Mouse (Mus musculus): ENCODE data around the gene Thrb. TPM values are rescaled to one million over a fixed set of nuclear protein-coding genes. Genes with fewer than 3 reads are reported as not detected.
A peak's percentile ranks its signal among the peaks of the same experiment; 100 is the strongest.

Thrb gene
- polyA plus RNA-seq, 2 experiments, result 1.3 to 3.9 TPM

- Histone ChIP-seq H3K4me2 (replicated peaks; ENCODE audit: low read depth, low read length, severe bottlenecking) (no peak overlapping the region), H3K4me1 (ENCODE audit: control insufficient read depth, insufficient read depth, low read length) (no peaks in the 10 kb centered on the region), H3K27me3 (ENCODE audit: control insufficient read depth, insufficient read depth, low read length) (no peaks in the 10 kb centered on the region), H3K27ac (replicated peaks; ENCODE audit: low read depth, low read length) (no peak overlapping the region), H3K9me3 (ENCODE audit: control insufficient read depth, low read length) (no peaks in the 10 kb centered on the region), H3K36me3 (ENCODE audit: control insufficient read depth, insufficient read depth, low read length) (no peaks in the 10 kb centered on the region), H3K4me3 (replicated peaks; ENCODE audit: low read length) (no peak overlapping the region), H3K9ac (ENCODE audit: low read depth, low read length, severe bottlenecking) (no peak overlapping the region)
- 68% methylated on average over 2 of the region's 2 CpGs for WGBS
- TF ChIP-seq POLR2A (IDR thresholded peaks at IDR 0.05; ENCODE audit: borderline replicate concordance, extremely low read depth, insufficient read depth, insufficient read length), result no peak
- no peak for ATAC-seq (ENCODE audit: low FRiP score, low read depth)
- no peak for DNase-seq (ENCODE audit: low spot score)
Observed at GRCm38 (mm10) chr14:17954038-17954437, 294.0 kb downstream of the Thrb start.

DNA sequence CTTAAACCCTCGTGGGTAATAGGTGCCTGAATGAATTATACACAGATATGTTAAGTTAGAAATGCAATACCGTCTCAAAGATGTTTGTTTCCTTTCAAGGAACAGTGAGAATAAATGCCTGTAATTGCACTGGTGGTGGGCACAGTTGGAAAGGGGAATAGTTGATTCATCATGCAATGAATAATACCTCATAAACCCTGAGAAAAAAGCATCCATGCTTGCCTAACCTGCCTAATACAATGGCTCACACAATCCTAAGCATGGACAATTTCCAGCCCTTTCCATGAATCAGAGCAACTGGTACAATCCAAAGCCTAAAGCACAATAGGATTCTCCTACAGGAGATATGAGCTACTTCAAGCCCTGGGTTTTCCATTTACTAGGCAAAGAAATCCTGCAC is 299.8 kb downstream of the Thrb start:
- H3K9me3 ChIP-seq (ENCODE audit: control insufficient read depth, low read length), result no peaks in the 10 kb centered on the region
- H3K27ac ChIP-seq (replicated peaks; ENCODE audit: low read depth, low read length), result no peak overlapping the region
- H3K4me3 ChIP-seq (replicated peaks; ENCODE audit: low read length), result no peak overlapping the region
- 53% methylated on average over 2 of the region's 2 CpGs for WGBS
- H3K9ac ChIP-seq (ENCODE audit: low read depth, low read length, severe bottlenecking), result no peak overlapping the region
- no peaks in the 10 kb centered on the region for H3K4me1 ChIP-seq (ENCODE audit: control insufficient read depth, insufficient read depth, low read length)
- no peak for TF ChIP-seq POLR2A (IDR thresholded peaks at IDR 0.05; ENCODE audit: borderline replicate concordance, extremely low read depth, insufficient read depth, insufficient read length)
- no peaks in the 10 kb centered on the region for H3K27me3 ChIP-seq (ENCODE audit: control insufficient read depth, insufficient read depth, low read length)
- H3K36me3 ChIP-seq (ENCODE audit: control insufficient read depth, insufficient read depth, low read length), result no peaks in the 10 kb centered on the region
- DNase-seq (ENCODE audit: low spot score), result no peak
- ATAC-seq (ENCODE audit: low FRiP score, low read depth), result no peak
- no peak overlapping the region for H3K4me2 ChIP-seq (replicated peaks; ENCODE audit: low read depth, low read length, severe bottlenecking)

DNA sequence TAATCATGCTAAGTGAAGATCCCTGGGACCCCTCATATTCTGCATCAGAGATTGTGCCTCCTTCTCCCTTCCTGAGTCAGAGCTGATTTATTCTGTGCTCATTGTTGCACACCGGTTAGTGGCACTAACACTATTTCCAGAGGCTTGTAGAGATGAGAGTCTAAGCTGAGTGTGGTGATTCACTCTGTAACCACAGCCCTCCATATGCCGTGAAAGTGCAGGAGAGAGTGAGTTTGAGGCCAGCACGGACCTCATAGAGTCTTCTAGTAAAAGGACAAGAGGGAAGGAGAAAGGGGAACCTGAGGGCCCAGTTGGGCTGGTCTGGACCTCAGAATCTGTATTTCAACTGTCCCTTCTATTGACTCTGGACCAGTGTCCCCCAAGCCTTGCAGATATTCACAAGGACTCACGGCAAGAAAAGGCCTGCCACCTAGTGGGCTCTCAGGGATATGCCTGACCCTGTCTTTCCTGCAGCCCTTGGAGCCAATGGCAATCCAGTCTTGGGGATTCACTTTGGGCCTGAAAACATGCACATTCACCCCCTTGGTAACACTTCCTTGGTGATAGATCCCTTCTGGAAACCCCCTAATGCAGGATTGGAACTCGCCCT is 307.2 kb downstream of the Thrb start:
- Histone ChIP-seq H3K9ac (ENCODE audit: low read depth, low read length, severe bottlenecking) (no peak overlapping the region), H3K4me1 (ENCODE audit: control insufficient read depth, insufficient read depth, low read length) (no peaks in the 10 kb centered on the region), H3K27ac (replicated peaks; ENCODE audit: low read depth, low read length) (no peak overlapping the region), H3K4me3 (replicated peaks; ENCODE audit: low read length) (no peak overlapping the region), H3K9me3 (ENCODE audit: control insufficient read depth, low read length) (no peaks in the 10 kb centered on the region), H3K4me2 (replicated peaks; ENCODE audit: low read depth, low read length, severe bottlenecking) (no peak overlapping the region), H3K27me3 (ENCODE audit: control insufficient read depth, insufficient read depth, low read length) (no peaks in the 10 kb centered on the region), H3K36me3 (ENCODE audit: control insufficient read depth, insufficient read depth, low read length) (no peaks in the 10 kb centered on the region)
- no peak; the same call in 1 of the 2 replicates for ATAC-seq (ENCODE audit: low FRiP score, low read depth)
- 36% methylated on average over 5 of the region's 5 CpGs for WGBS
- TF ChIP-seq POLR2A (IDR thresholded peaks at IDR 0.05; ENCODE audit: borderline replicate concordance, extremely low read depth, insufficient read depth, insufficient read length), result no peak
- DNase-seq (ENCODE audit: low spot score), result peak; percentile 53

DNA sequence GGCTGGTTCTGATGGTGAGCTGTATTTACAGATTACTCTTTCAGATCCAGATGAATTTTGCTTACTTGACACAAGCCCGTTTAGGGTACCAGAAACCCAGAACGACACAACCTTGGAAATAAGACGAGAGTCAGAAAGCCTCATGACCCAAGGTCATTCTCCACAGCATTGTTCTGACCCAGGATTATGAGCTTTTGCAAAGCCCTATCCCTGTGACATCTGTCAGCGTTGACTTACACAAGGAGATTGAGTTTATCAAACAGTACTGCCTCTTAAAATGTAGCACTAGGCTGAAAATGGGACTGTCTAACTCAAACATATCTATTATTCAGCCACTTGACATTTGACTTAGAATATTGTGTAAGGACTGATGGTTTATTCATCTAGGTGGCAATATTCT is 312.1 kb downstream of the Thrb start:
- H3K4me1 ChIP-seq (ENCODE audit: control insufficient read depth, insufficient read depth, low read length), result no peaks in the 10 kb centered on the region
- H3K9me3 ChIP-seq (ENCODE audit: control insufficient read depth, low read length), result no peaks in the 10 kb centered on the region
- no peaks in the 10 kb centered on the region for H3K27me3 ChIP-seq (ENCODE audit: control insufficient read depth, insufficient read depth, low read length)
- no peak overlapping the region for H3K9ac ChIP-seq (ENCODE audit: low read depth, low read length, severe bottlenecking)
- no peaks in the 10 kb centered on the region for H3K36me3 ChIP-seq (ENCODE audit: control insufficient read depth, insufficient read depth, low read length)
- DNase-seq (ENCODE audit: low spot score) (no peak), ATAC-seq (ENCODE audit: low FRiP score, low read depth) (no peak)
- WGBS, result 85% methylated on average over 4 of the region's 4 CpGs
- no peak overlapping the region for H3K4me3 ChIP-seq (replicated peaks; ENCODE audit: low read length)
- H3K27ac ChIP-seq (replicated peaks; ENCODE audit: low read depth, low read length), result no peak overlapping the region
- H3K4me2 ChIP-seq (replicated peaks; ENCODE audit: low read depth, low read length, severe bottlenecking), result no peak overlapping the region
- no peak for TF ChIP-seq POLR2A (IDR thresholded peaks at IDR 0.05; ENCODE audit: borderline replicate concordance, extremely low read depth, insufficient read depth, insufficient read length)

DNA sequence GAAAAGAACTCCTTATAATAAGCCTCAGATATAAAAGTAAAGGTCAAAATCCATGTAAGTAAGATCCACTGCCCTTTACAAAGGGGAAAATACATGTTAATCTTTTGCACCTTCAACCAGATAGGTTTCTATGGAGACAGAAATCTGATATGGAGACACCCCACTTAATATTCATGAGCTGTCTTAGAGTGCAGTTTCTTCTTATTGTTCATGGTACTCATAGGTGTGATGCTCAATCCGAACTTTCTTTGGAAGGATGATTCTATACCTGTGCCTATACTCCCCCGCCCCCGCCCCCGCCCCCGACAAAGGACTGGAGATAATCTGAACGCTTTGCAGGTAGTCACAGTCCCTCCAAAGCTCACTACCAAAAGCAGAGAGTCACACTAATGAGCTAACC is 312.6 kb downstream of the Thrb start:
- no peak overlapping the region for H3K4me2 ChIP-seq (replicated peaks; ENCODE audit: low read depth, low read length, severe bottlenecking)
- 83% methylated on average over 6 of the region's 6 CpGs for WGBS

GRCm38 (mm10) chr14:17975786-17976185 is 315.7 kb downstream of the Thrb start:
- no peak for ATAC-seq (ENCODE audit: low FRiP score, low read depth)

More for the DNA sequence above, 312.6 kb downstream of the Thrb start:
- ATAC-seq (ENCODE audit: low FRiP score, low read depth), result no peak
- H3K27ac ChIP-seq (replicated peaks; ENCODE audit: low read depth, low read length), result no peak overlapping the region
- H3K9ac ChIP-seq (ENCODE audit: low read depth, low read length, severe bottlenecking), result no peak overlapping the region
- no peaks in the 10 kb centered on the region for H3K36me3 ChIP-seq (ENCODE audit: control insufficient read depth, insufficient read depth, low read length)
- DNase-seq (ENCODE audit: low spot score), result no peak
- H3K27me3 ChIP-seq (ENCODE audit: control insufficient read depth, insufficient read depth, low read length), result no peaks in the 10 kb centered on the region
- no peaks in the 10 kb centered on the region for H3K9me3 ChIP-seq (ENCODE audit: control insufficient read depth, low read length)
- TF ChIP-seq POLR2A (IDR thresholded peaks at IDR 0.05; ENCODE audit: borderline replicate concordance, extremely low read depth, insufficient read depth, insufficient read length), result no peak
- H3K4me3 ChIP-seq (replicated peaks; ENCODE audit: low read length), result no peak overlapping the region
- H3K4me1 ChIP-seq (ENCODE audit: control insufficient read depth, insufficient read depth, low read length), result no peaks in the 10 kb centered on the region

More at GRCm38 (mm10) chr14:17975786-17976185, 315.7 kb downstream of the Thrb start:
- H3K36me3 ChIP-seq (ENCODE audit: control insufficient read depth, insufficient read depth, low read length), result no peaks in the 10 kb centered on the region
- no peak overlapping the region for H3K27ac ChIP-seq (replicated peaks; ENCODE audit: low read depth, low read length)
- H3K9me3 ChIP-seq (ENCODE audit: control insufficient read depth, low read length), result no peaks in the 10 kb centered on the region
- H3K9ac ChIP-seq (ENCODE audit: low read depth, low read length, severe bottlenecking), result no peak overlapping the region
- WGBS, result 77% methylated on average over 1 of the region's 1 CpGs
- no peak overlapping the region for H3K4me3 ChIP-seq (replicated peaks; ENCODE audit: low read length)
- H3K4me1 ChIP-seq (ENCODE audit: control insufficient read depth, insufficient read depth, low read length), result no peaks in the 10 kb centered on the region
- DNase-seq (ENCODE audit: low spot score), result no peak
- no peaks in the 10 kb centered on the region for H3K27me3 ChIP-seq (ENCODE audit: control insufficient read depth, insufficient read depth, low read length)
- no peak for TF ChIP-seq POLR2A (IDR thresholded peaks at IDR 0.05; ENCODE audit: borderline replicate concordance, extremely low read depth, insufficient read depth, insufficient read length)
- H3K4me2 ChIP-seq (replicated peaks; ENCODE audit: low read depth, low read length, severe bottlenecking), result no peak overlapping the region
